Mouse (Mus musculus) CH12.LX (cell line): Measurements from ENCODE around the gene Tph1. TPM values are rescaled to one million over a fixed set of nuclear protein-coding genes. Genes with fewer than 3 reads are reported as not detected.

Experiments
- DNase-seq: peaks from one replicate; pipeline ENCODE4 v3.0.0-alpha.2; 2013; ENCODE audit errors: extremely low read depth
- H3K27ac ChIP-seq: 2 replicates; pipeline ENCODE4 v1.5.1; 2012; ENCODE audit warnings: low read depth, mild to moderate bottlenecking, control low read depth, moderate library complexity; ENCODE audit not compliant: insufficient read depth
- H3K27me3 ChIP-seq: replicated peaks from 2 replicates; pipeline ENCODE3; 2012; ENCODE audit warnings: inconsistent platforms
- H3K36me3 ChIP-seq, 2 experiments: replicated peaks in 1 of 2; 2 replicates each; pipeline versions ENCODE3 to v1.6.1; 2012; ENCODE audit warnings: inconsistent platforms in 1 of 2, low read length in 1 of 2, mild to moderate bottlenecking in 1 of 2, mixed read lengths in 1 of 2, moderate library complexity in 1 of 2; ENCODE audit not compliant: control insufficient read depth in 1 of 2, insufficient read depth in 1 of 2
- H3K4me1 ChIP-seq, 2 experiments: 2 replicates each; pipeline ENCODE4 v1.6.1; 2012; ENCODE audit warnings: inconsistent platforms in 1 of 2, moderate library complexity in 1 of 2; ENCODE audit not compliant: insufficient read depth in 2 of 2, control insufficient read depth in 1 of 2
- H3K4me2 ChIP-seq: 2 replicates; pipeline ENCODE4 v1.6.1; 2012; ENCODE audit warnings: low read depth, mild to moderate bottlenecking, control low read depth; ENCODE audit not compliant: poor library complexity, insufficient read depth, severe bottlenecking
- H3K4me3 ChIP-seq, 3 experiments: fragments of 150-350 bp in 1 of 3; sonication (generic) in 1 of 3; replicated peaks in 1 of 3; 2 replicates each; pipeline versions ENCODE3 to v1.5.1; 2011 to 2012; ENCODE audit warnings: low read depth in 2 of 3, low read length in 2 of 3, mild to moderate bottlenecking in 2 of 3, moderate library complexity in 2 of 3, control low read depth in 1 of 3, improper control_type of control experiment in 1 of 3, inconsistent platforms in 1 of 3, mixed read lengths in 1 of 3; ENCODE audit not compliant: poor library complexity in 1 of 3
- H3K79me2 ChIP-seq: replicated peaks from 2 replicates; pipeline ENCODE4 v1.6.1; 2012; ENCODE audit warnings: mild to moderate bottlenecking, moderate library complexity; ENCODE audit not compliant: control insufficient read depth, poor library complexity, insufficient read depth, severe bottlenecking; ENCODE audit errors: extremely low read depth
- H3K9ac ChIP-seq: 2 replicates; pipeline ENCODE4 v1.6.1; 2012; ENCODE audit warnings: low read depth, mild to moderate bottlenecking, control low read depth, moderate library complexity; ENCODE audit not compliant: insufficient read depth
- H3K9me3 ChIP-seq: replicated peaks from 2 replicates; pipeline ENCODE3; 2012; ENCODE audit warnings: low read length, inconsistent platforms, mixed read lengths
- BHLHE40 ChIP-seq: IDR thresholded peaks from 2 replicates; pipeline ENCODE4 v1.6.1; 2011; ENCODE audit warnings: mild to moderate bottlenecking, low read depth, low read length, improper control_type of control experiment
- CHD1 ChIP-seq: IDR thresholded peaks from 2 replicates; pipeline ENCODE4 v1.6.1; 2012; ENCODE audit warnings: low read depth, low read length, improper control_type of control experiment, inconsistent platforms
- CHD2 ChIP-seq: IDR thresholded peaks from 2 replicates; pipeline ENCODE4 v1.6.1; 2011; ENCODE audit warnings: low read length, improper control_type of control experiment
- CTCF ChIP-seq, 2 experiments: IDR thresholded peaks in 1 of 2; conservative IDR thresholded peaks in 1 of 2; 2 replicates each; pipeline ENCODE4 v1.5.1; 2011 to 2012; ENCODE audit warnings: low read depth in 2 of 2, low read length in 2 of 2, improper control_type of control experiment in 1 of 2, inconsistent platforms in 1 of 2, mild to moderate bottlenecking in 1 of 2, moderate library complexity in 1 of 2
- ELF1 ChIP-seq: IDR thresholded peaks from 2 replicates; pipeline ENCODE4 v1.6.1; 2014; ENCODE audit warnings: low read depth, mild to moderate bottlenecking, inconsistent platforms, low read length, improper control_type of control experiment
- EP300 ChIP-seq: IDR thresholded peaks from 2 replicates; pipeline ENCODE4 v1.6.1; 2011; ENCODE audit warnings: low read length, improper control_type of control experiment
- ETS1 ChIP-seq: conservative IDR thresholded peaks from 2 replicates; pipeline ENCODE4 v1.6.1; 2012; ENCODE audit warnings: low read depth, mild to moderate bottlenecking, inconsistent platforms, low read length, improper control_type of control experiment, moderate library complexity
- IRF4 ChIP-seq: IDR thresholded peaks from 2 replicates; pipeline ENCODE4 v1.6.1; 2014; ENCODE audit warnings: low read depth, mild to moderate bottlenecking, inconsistent platforms, low read length, improper control_type of control experiment
- JUN ChIP-seq: IDR thresholded peaks from 2 replicates; pipeline ENCODE4 v1.6.1; 2011; ENCODE audit warnings: low read depth, mild to moderate bottlenecking, low read length, improper control_type of control experiment, moderate library complexity; ENCODE audit not compliant: insufficient read depth
- JUND ChIP-seq: conservative IDR thresholded peaks from 2 replicates; pipeline ENCODE4 v1.6.1; 2011; ENCODE audit warnings: low read depth, low read length, improper control_type of control experiment
- KAT2A ChIP-seq: IDR thresholded peaks from 2 replicates; pipeline ENCODE4 v1.6.1; 2012; ENCODE audit warnings: low read length, improper control_type of control experiment, inconsistent platforms; ENCODE audit not compliant: insufficient replicate concordance
- MAZ ChIP-seq: IDR thresholded peaks from 2 replicates; pipeline ENCODE4 v1.6.1; 2012; ENCODE audit warnings: low read depth, mild to moderate bottlenecking, inconsistent platforms, low read length, improper control_type of control experiment, moderate library complexity
- NELFE ChIP-seq: IDR thresholded peaks from 2 replicates; pipeline ENCODE4 v1.6.1; 2011; ENCODE audit warnings: low read depth, low read length, improper control_type of control experiment
- POLR2A ChIP-seq: IDR thresholded peaks from 2 replicates; pipeline ENCODE4 v1.6.1; 2011; ENCODE audit warnings: low read depth, mild to moderate bottlenecking, improper control_type of control experiment, low read length
- TCF12 ChIP-seq: IDR thresholded peaks from 2 replicates; pipeline ENCODE4 v1.6.1; 2014; ENCODE audit warnings: low read depth, mild to moderate bottlenecking, inconsistent platforms, low read length, improper control_type of control experiment
- UBTF ChIP-seq: IDR thresholded peaks from 2 replicates; pipeline ENCODE4 v1.6.1; 2012; ENCODE audit warnings: low read depth, mild to moderate bottlenecking, inconsistent platforms, low read length, improper control_type of control experiment, moderate library complexity
- USF2 ChIP-seq: conservative IDR thresholded peaks from 2 replicates; pipeline ENCODE4 v1.6.1; 2011; ENCODE audit warnings: low read depth, low read length, improper control_type of control experiment
- ZC3H11A ChIP-seq: IDR thresholded peaks from 2 replicates; pipeline ENCODE4 v1.6.1; 2012; ENCODE audit warnings: low read depth, mild to moderate bottlenecking, inconsistent platforms, low read length, improper control_type of control experiment
- ZMIZ1 ChIP-seq: IDR thresholded peaks from 2 replicates; pipeline ENCODE4 v1.6.1; 2012; ENCODE audit warnings: low read depth, mild to moderate bottlenecking, inconsistent platforms, low read length, improper control_type of control experiment
- ZNF384 ChIP-seq: IDR thresholded peaks from 2 replicates; pipeline ENCODE4 v1.6.1; 2012; ENCODE audit warnings: low read depth, low read length, improper control_type of control experiment, inconsistent platforms
- dilution Hi-C: fragments of 300-500 bp; cut with MboI; formaldehyde crosslinking; loops from 2 replicates; pipeline ENCODE4 v1.14.3; 2020; ENCODE audit warnings: low sequenced_read_pairs; ENCODE audit not compliant: extremely low pct_unique_long_range_greater_than_20kb, extremely low pct_ligation_motif_present
- in situ Hi-C: fragments of 300-500 bp; cut with MboI; formaldehyde crosslinking; loops from 3 replicates; pipeline ENCODE4 v1.14.3; 2019; ENCODE audit warnings: low sequenced_read_pairs, low pct_ligation_motif_present, low pct_unique_long_range_greater_than_20kb, mixed read lengths
- polyA plus RNA-seq: library from polyadenylated mRNA; unstranded; fragments of >175 nt; gene quantifications from 2 replicates; pipeline ENCODE4 v1.2.1, GENCODE M21; 2012; ENCODE audit warnings: low read depth; ENCODE audit not compliant: insufficient read length
- total RNA-seq, 2 experiments: library from RNA; depleted of rRNA; stranded (reverse); fragments of 300-350 nt in 1 of 2; fragments of >200 nt in 1 of 2; gene quantifications; 2 replicates each; pipeline ENCODE4 v1.2.3; 2012 to 2014

Tph1 gene
- total and polyA plus RNA-seq, 3 experiments: 0.13 TPM; not detected in 2

- TF ChIP-seq CHD1 (no peak), TCF12 (no peak), JUN (no peak), POLR2A (no peak), ZNF384 (no peak), ELF1 (no peak), ZMIZ1 (no peak)
- Histone ChIP-seq H3K4me2 (no peak overlapping the region), H3K79me2 (no peaks in the 10 kb centered on the region), H3K4me3 (no peak overlapping the region), H3K4me1 (peaks cover 8 to 49% of the 10 kb centered on the region in 2 experiments), H3K36me3 (no peaks in the 10 kb centered on the region), H3K27me3 (no peaks in the 10 kb centered on the region), H3K27ac (no peak overlapping the region), H3K9me3 (no peaks in the 10 kb centered on the region), H3K9ac (no peak overlapping the region)
- in situ Hi-C loops: no loop called here
- dilution Hi-C loops: no loop called here
- DNase-seq: no peak
Measured at GRCm38 (mm10) chr7:46676808-46677360, 4.5 kb upstream of the Tph1 start.

DNA sequence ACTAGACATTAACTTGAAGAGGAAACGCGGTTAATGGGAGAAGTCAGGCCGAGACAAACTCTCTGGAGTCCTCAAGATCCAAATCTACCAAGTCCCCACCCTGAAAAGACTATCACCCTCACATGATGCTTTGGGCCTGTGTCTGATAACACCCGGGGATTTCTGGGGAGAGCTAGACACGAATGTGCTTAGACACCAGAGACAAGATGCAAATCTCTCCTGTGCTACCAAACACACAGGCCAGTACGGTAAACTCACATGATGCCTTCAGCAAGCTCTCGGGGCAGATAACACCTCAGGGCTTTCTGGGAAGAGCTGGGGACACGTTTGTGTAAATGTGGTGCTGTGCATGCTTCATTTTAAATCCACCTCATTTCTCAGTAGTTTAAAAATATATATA, 3.5 kb upstream of the Tph1 start:
- Histone ChIP-seq H3K9ac (no peak overlapping the region), H3K27ac (0 out of 2 replicates have a peak overlapping the region, but pooled peaks have one; percentile 6), H3K27me3 (no peaks in the 10 kb centered on the region), H3K4me1 (peaks cover 8 to 48% of the 10 kb centered on the region in 2 experiments), H3K9me3 (no peaks in the 10 kb centered on the region), H3K36me3 (no peaks in the 10 kb centered on the region), H3K79me2 (no peaks in the 10 kb centered on the region), H3K4me2 (no peak overlapping the region), H3K4me3 (no peak overlapping the region)
- dilution Hi-C loops (no loop called here), in situ Hi-C loops (no loop called here)
- no peak for DNase-seq
- no peak for TF ChIP-seq ZC3H11A
- no peak for TF ChIP-seq EP300
- no peak for TF ChIP-seq JUND
- no peak for TF ChIP-seq KAT2A
- TF ChIP-seq IRF4: no peak
- no peak for TF ChIP-seq TCF12
- no peak for TF ChIP-seq ZMIZ1
- no peak for TF ChIP-seq NELFE
- no peak for TF ChIP-seq UBTF
- peak; percentile 49 for TF ChIP-seq BHLHE40
- no peak for TF ChIP-seq MAZ
- no peak for TF ChIP-seq USF2
- no peak for TF ChIP-seq CHD2
- peak; percentile 35; the same call in 1 of the 2 replicates for TF ChIP-seq ETS1
- TF ChIP-seq CTCF (conservative IDR thresholded peaks at IDR 0.05 in 1 of 2, IDR thresholded peaks at IDR 0.05 in 1 of 2; ENCODE audit: low read depth in 2 of 2, low read length in 2 of 2): no peak
